Mouse (Mus musculus): ENCODE results near the gene Vps52. TPM values are rescaled to one million over a fixed set of nuclear protein-coding genes. Genes with fewer than 3 reads are reported as not detected.

The Vps52 gene
- polyA plus RNA-seq, 1 experiment from 2014 or later, result 31.5 TPM

DNA sequence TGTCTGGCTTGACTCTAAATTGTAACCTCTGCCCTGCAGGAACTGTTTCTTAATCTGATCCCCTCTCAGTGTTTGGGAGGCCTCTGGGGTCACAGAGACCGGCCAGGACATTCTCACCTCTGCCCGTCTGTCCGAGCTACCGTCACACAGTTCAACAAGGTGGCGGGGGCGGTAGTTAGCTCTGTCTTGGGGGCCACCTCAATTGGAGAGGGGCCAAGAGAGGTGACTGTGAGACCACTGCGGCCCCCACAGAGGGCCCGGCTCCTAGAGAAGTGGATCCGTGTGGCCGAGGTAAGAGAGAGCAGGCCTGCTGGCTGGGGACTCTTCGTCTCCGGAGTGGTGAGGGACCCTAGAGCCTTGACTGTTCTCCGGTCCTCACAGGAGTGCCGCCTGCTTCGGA is 22.6 kb upstream of the Vps52 start:
- H3K36me3 ChIP-seq (ENCODE audit: control insufficient read depth, insufficient read depth, low read length), result peaks cover 7% of the 10 kb centered on the region
- H3K4me3 ChIP-seq (ENCODE audit: low read depth, low read length), result no peak overlapping the region
- H3K27me3 ChIP-seq (ENCODE audit: control insufficient read depth, insufficient read depth, low read length), result no peaks in the 10 kb centered on the region

DNA sequence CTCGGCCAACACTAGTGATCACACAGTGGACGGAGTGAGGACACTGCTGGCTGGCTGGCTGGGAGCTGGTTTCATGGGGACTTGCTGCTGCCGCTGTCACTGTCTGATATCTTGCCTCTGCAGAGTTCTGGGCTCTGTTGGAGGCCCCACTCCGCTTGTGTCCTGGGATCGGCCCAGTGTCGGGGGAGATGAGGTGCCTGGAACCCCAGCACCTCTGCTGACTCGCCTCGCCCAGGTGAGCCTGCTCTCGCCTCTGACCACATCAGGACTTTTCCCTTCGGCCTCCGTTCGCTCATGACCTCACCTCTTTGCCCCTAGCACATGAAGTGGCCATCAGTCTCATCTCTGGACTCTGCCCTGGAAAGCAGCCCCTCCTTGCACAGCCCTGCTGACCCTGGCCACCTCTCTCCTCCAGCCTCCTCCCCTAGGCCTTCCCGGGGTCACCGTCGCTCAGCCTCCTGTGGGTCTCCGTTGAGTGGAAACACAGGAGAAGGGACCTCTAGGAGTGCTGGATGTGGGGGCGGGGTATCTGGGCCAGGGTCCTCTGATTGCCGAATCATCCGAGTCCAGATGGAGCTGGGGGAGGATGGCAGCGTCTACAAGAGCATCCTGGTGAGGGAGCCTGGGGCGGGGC is 20.1 kb upstream of the Vps52 start:
- no peak for ATAC-seq (ENCODE audit: insufficient number of reproducible peaks, insufficient read depth, low FRiP score, low read depth)
- no peak overlapping the region for H3K9ac ChIP-seq (replicated peaks; ENCODE audit: low read depth, low read length)

More for the DNA sequence above, 22.6 kb upstream of the Vps52 start:
- 93% methylated on average over 15 of the region's 15 CpGs for WGBS
- no peak overlapping the region for H3K4me2 ChIP-seq (replicated peaks; ENCODE audit: low read depth, low read length)
- H3K9me3 ChIP-seq (ENCODE audit: control insufficient read depth, low read depth, low read length), result no peaks in the 10 kb centered on the region
- no peak overlapping the region for H3K27ac ChIP-seq (ENCODE audit: low read length)
- H3K4me1 ChIP-seq (ENCODE audit: control insufficient read depth, insufficient read depth, low read length), result peaks cover 12% of the 10 kb centered on the region
- ATAC-seq (ENCODE audit: insufficient number of reproducible peaks, insufficient read depth, low FRiP score, low read depth), result no peak
- H3K9ac ChIP-seq (replicated peaks; ENCODE audit: low read depth, low read length), result no peak overlapping the region

GRCm38 (mm10) chr17:33936993-33937392 is 18.6 kb upstream of the Vps52 start:
- Histone ChIP-seq H3K9ac (replicated peaks; ENCODE audit: low read depth, low read length) (no peak overlapping the region), H3K27ac (ENCODE audit: low read length) (no peak overlapping the region), H3K4me3 (ENCODE audit: low read depth, low read length) (no peak overlapping the region), H3K27me3 (ENCODE audit: control insufficient read depth, insufficient read depth, low read length) (no peaks in the 10 kb centered on the region), H3K9me3 (ENCODE audit: control insufficient read depth, low read depth, low read length) (no peaks in the 10 kb centered on the region), H3K4me2 (replicated peaks; ENCODE audit: low read depth, low read length) (no peak overlapping the region), H3K36me3 (ENCODE audit: control insufficient read depth, insufficient read depth, low read length) (peaks cover 7% of the 10 kb centered on the region), H3K4me1 (ENCODE audit: control insufficient read depth, insufficient read depth, low read length) (peaks cover 14% of the 10 kb centered on the region; the same call in 1 of the 2 replicates)
- WGBS, result 84% methylated on average over 15 of the region's 15 CpGs
- ATAC-seq (ENCODE audit: insufficient number of reproducible peaks, insufficient read depth, low FRiP score, low read depth), result no peak

More for the DNA sequence above, 20.1 kb upstream of the Vps52 start:
- peaks cover 14% of the 10 kb centered on the region; the same call in 1 of the 2 replicates for H3K4me1 ChIP-seq (ENCODE audit: control insufficient read depth, insufficient read depth, low read length)
- H3K4me3 ChIP-seq (ENCODE audit: low read depth, low read length), result no peak overlapping the region
- H3K4me2 ChIP-seq (replicated peaks; ENCODE audit: low read depth, low read length), result no peak overlapping the region
- H3K27me3 ChIP-seq (ENCODE audit: control insufficient read depth, insufficient read depth, low read length), result no peaks in the 10 kb centered on the region
- 86% methylated on average over 21 of the region's 21 CpGs for WGBS
- H3K36me3 ChIP-seq (ENCODE audit: control insufficient read depth, insufficient read depth, low read length), result peaks cover 7% of the 10 kb centered on the region
- no peak overlapping the region for H3K27ac ChIP-seq (ENCODE audit: low read length)
- H3K9me3 ChIP-seq (ENCODE audit: control insufficient read depth, low read depth, low read length), result no peaks in the 10 kb centered on the region

GRCm38 (mm10) chr17:33938783-33939182 is 16.8 kb upstream of the Vps52 start:
- peaks cover 14% of the 10 kb centered on the region; the same call in 1 of the 2 replicates for H3K4me1 ChIP-seq (ENCODE audit: control insufficient read depth, insufficient read depth, low read length)
- H3K27me3 ChIP-seq (ENCODE audit: control insufficient read depth, insufficient read depth, low read length), result no peaks in the 10 kb centered on the region
- peaks cover 12% of the 10 kb centered on the region; the same call in 1 of the 2 replicates for H3K36me3 ChIP-seq (ENCODE audit: control insufficient read depth, insufficient read depth, low read length)
- H3K4me3 ChIP-seq (ENCODE audit: low read depth, low read length), result no peak overlapping the region
- H3K27ac ChIP-seq (ENCODE audit: low read length), result no peak overlapping the region
- H3K9me3 ChIP-seq (ENCODE audit: control insufficient read depth, low read depth, low read length), result no peaks in the 10 kb centered on the region
- ATAC-seq (ENCODE audit: insufficient number of reproducible peaks, insufficient read depth, low FRiP score, low read depth), result no peak
- WGBS, result 76% methylated on average over 11 of the region's 11 CpGs
- H3K4me2 ChIP-seq (replicated peaks; ENCODE audit: low read depth, low read length), result no peak overlapping the region
- no peak overlapping the region for H3K9ac ChIP-seq (replicated peaks; ENCODE audit: low read depth, low read length)

GRCm38 (mm10) chr17:33940206-33940805 is 15.3 kb upstream of the Vps52 start, which contains the start of the genes Pfdn6 and Wdr46:
Gene Pfdn6 (minus strand): TSS chr17:33940343.
Gene Wdr46 (plus strand): TSS chr17:33940660.
- peak; percentile 88 for ATAC-seq (ENCODE audit: insufficient number of reproducible peaks, insufficient read depth, low FRiP score, low read depth)
- peak within 1 kb of the TSS; percentile 71 for H3K9ac ChIP-seq (replicated peaks; ENCODE audit: low read depth, low read length)
- no peak within 1 kb of the TSS for H3K27ac ChIP-seq (ENCODE audit: low read length)
- H3K4me3 ChIP-seq (ENCODE audit: low read depth, low read length), result peak within 1 kb of the TSS; percentile 87
- no peaks in the 10 kb centered on the region for H3K9me3 ChIP-seq (ENCODE audit: control insufficient read depth, low read depth, low read length)
- H3K27me3 ChIP-seq (ENCODE audit: control insufficient read depth, insufficient read depth, low read length), result no peaks in the 10 kb centered on the region
- H3K4me2 ChIP-seq (replicated peaks; ENCODE audit: low read depth, low read length), result peak within 1 kb of the TSS; percentile 97
- peaks cover 26% of the 10 kb centered on the region; the same call in 1 of the 2 replicates for H3K36me3 ChIP-seq (ENCODE audit: control insufficient read depth, insufficient read depth, low read length)
- WGBS, result under 1% methylated on average over 36 of the region's 36 CpGs
- H3K4me1 ChIP-seq (ENCODE audit: control insufficient read depth, insufficient read depth, low read length), result peaks cover 14% of the 10 kb centered on the region; the same call in 1 of the 2 replicates

- no peak overlapping the region for H3K27ac ChIP-seq (ENCODE audit: low read length)
- no peaks in the 10 kb centered on the region for H3K9me3 ChIP-seq (ENCODE audit: control insufficient read depth, low read depth, low read length)
- WGBS, result 2% methylated on average over 26 of the region's 26 CpGs
- H3K4me2 ChIP-seq (replicated peaks; ENCODE audit: low read depth, low read length), result peak overlapping the region; percentile 97
- H3K4me3 ChIP-seq (ENCODE audit: low read depth, low read length), result peak overlapping the region; percentile 87
- H3K4me1 ChIP-seq (ENCODE audit: control insufficient read depth, insufficient read depth, low read length), result peaks cover 14% of the 10 kb centered on the region; the same call in 1 of the 2 replicates
- H3K27me3 ChIP-seq (ENCODE audit: control insufficient read depth, insufficient read depth, low read length), result no peaks in the 10 kb centered on the region
- peaks cover 26% of the 10 kb centered on the region; the same call in 1 of the 2 replicates for H3K36me3 ChIP-seq (ENCODE audit: control insufficient read depth, insufficient read depth, low read length)
- peak overlapping the region; percentile 71 for H3K9ac ChIP-seq (replicated peaks; ENCODE audit: low read depth, low read length)
- no peak for ATAC-seq (ENCODE audit: insufficient number of reproducible peaks, insufficient read depth, low FRiP score, low read depth)
Observed at GRCm38 (mm10) chr17:33940981-33941380, 14.6 kb upstream of the Vps52 start.

DNA sequence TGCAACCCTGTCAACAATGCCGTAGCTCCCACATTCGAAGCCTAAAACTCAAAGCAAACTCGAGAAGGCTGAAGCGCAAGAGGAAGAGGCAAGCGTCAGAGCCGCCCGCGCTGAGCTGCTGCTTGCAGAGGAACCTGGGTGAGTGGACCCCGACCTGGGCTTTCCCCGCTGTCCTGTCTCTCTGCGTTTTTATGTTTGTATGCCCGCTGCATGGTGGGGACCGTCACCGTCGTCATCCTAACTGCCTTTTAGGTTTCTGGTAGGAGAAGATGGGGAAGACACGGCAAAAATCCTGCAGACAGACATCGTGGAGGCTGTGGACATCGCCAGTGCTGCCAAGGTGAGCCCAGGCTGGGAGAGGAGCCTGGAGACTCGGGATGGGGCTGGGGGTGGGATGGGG is 14.2 kb upstream of the Vps52 start:
- H3K4me3 ChIP-seq (ENCODE audit: low read depth, low read length), result peak overlapping the region; percentile 87
- no peaks in the 10 kb centered on the region for H3K9me3 ChIP-seq (ENCODE audit: control insufficient read depth, low read depth, low read length)
- peaks cover 28% of the 10 kb centered on the region; the same call in 1 of the 2 replicates for H3K36me3 ChIP-seq (ENCODE audit: control insufficient read depth, insufficient read depth, low read length)
- H3K9ac ChIP-seq (replicated peaks; ENCODE audit: low read depth, low read length), result peak overlapping the region; percentile 71
- H3K27ac ChIP-seq (ENCODE audit: low read length), result no peak overlapping the region
- WGBS, result 55% methylated on average over 19 of the region's 19 CpGs
- H3K27me3 ChIP-seq (ENCODE audit: control insufficient read depth, insufficient read depth, low read length), result no peaks in the 10 kb centered on the region
- no peak for ATAC-seq (ENCODE audit: insufficient number of reproducible peaks, insufficient read depth, low FRiP score, low read depth)
- H3K4me1 ChIP-seq (ENCODE audit: control insufficient read depth, insufficient read depth, low read length), result peaks cover 14% of the 10 kb centered on the region; the same call in 1 of the 2 replicates
- peak overlapping the region; percentile 97 for H3K4me2 ChIP-seq (replicated peaks; ENCODE audit: low read depth, low read length)

DNA sequence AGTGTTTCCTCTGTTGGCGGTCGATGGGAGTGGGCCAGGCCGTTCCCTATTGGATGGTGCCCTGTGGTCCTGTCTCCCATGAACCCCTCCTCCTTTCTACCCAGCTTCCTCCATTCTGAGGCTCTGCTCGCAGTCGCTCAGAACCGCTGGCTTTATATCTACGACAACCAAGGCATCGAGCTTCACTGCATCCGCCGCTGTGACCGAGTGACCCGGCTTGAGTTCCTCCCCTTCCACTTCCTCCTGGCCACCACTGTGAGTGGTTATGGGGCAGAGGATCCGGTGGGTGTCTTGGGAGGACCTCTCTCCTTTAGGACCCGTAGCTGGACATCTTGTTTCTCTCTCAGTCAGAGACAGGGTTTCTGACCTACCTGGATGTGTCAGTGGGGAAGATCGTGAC is 12.2 kb upstream of the Vps52 start:
- peaks cover 14% of the 10 kb centered on the region; the same call in 1 of the 2 replicates for H3K4me1 ChIP-seq (ENCODE audit: control insufficient read depth, insufficient read depth, low read length)
- WGBS, result 96% methylated on average over 15 of the region's 15 CpGs
- H3K4me2 ChIP-seq (replicated peaks; ENCODE audit: low read depth, low read length), result no peak overlapping the region
- ATAC-seq (ENCODE audit: insufficient number of reproducible peaks, insufficient read depth, low FRiP score, low read depth), result no peak
- H3K4me3 ChIP-seq (ENCODE audit: low read depth, low read length), result no peak overlapping the region
- no peak overlapping the region for H3K27ac ChIP-seq (ENCODE audit: low read length)
- no peak overlapping the region for H3K9ac ChIP-seq (replicated peaks; ENCODE audit: low read depth, low read length)
- H3K27me3 ChIP-seq (ENCODE audit: control insufficient read depth, insufficient read depth, low read length), result no peaks in the 10 kb centered on the region
- peaks cover 30% of the 10 kb centered on the region; the same call in 1 of the 2 replicates for H3K36me3 ChIP-seq (ENCODE audit: control insufficient read depth, insufficient read depth, low read length)
- no peaks in the 10 kb centered on the region for H3K9me3 ChIP-seq (ENCODE audit: control insufficient read depth, low read depth, low read length)
